Mouse (Mus musculus): ENCODE measurements around the gene Tmem132c.

Tmem132c gene

GRCm38 (mm10) chr5:127241136-127241924, at the start of gene Tmem132c:
Gene Tmem132c (plus strand): TSS chr5:127241808.
- peak in 1 of 2 experiments; percentile 23 for DNase-seq (ENCODE audit: low spot score in 2 of 2)

- no peak for DNase-seq (ENCODE audit: low spot score in 2 of 2)
Observed at GRCm38 (mm10) chr5:127191881-127192280, 49.7 kb upstream of the Tmem132c start.

GRCm38 (mm10) chr5:127198850-127199249, 42.8 kb upstream of the Tmem132c start:
- no peak for DNase-seq (ENCODE audit: low spot score in 2 of 2)

DNA sequence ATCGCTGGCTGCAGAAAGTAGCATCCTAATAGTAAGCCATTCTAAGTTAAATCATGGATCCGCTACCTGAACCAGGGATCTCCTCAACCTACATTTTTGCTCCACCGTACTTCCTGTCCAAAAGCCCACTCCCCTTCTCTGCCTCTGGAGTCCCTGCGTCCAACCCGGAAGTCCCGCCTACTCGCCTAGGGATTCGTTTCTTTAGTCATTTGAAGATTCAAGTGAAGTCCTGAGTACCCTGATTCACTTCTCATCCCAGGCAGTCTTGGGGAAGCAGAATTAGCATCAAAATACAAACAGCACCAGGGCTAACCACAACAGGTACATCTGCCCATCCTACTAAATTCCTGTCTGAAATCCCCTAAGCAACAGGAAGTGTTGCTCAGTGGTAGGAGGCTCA, 36.7 kb upstream of the Tmem132c start:
- DNase-seq (ENCODE audit: low spot score in 2 of 2) = no peak

DNA sequence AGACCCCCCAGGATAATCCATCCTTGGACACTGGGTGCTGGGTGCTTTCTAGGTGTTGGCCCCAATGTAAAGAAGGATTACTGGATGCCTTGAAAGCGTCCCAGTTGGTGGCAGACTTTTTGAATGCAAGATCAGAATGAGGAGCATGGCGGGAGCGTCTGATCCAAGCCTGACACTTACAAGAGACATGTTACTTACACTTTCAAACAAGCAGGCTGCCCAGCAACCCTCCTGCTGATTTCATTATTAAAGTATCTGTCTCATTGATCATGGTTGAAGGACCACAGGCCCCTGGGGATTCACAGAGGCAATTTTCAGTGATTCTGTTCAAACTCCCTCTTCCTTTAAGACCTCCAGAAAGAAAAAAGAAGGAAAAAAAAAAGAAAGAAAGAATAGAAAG, 25.2 kb upstream of the Tmem132c start:
- no peak for DNase-seq (ENCODE audit: low spot score in 2 of 2)

DNA sequence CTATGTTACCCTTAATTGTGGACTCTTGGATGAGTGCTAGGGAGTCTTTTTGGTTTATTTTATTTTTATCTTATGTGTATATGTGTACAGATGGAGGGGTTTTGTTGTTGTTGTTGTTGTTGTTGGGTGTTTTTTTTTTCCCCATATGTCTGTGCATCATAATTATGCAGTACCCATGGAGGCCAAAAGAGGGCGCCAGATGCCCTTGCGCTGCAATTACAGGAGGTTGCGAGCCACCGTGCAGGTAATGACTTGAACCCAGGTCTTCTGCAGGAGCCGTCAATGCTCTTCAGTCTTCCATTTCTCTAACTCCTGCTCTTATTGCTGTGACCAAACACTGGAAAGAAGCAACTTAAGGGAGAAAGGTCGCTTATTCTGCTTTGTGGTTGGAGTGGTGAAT, 23.9 kb upstream of the Tmem132c start:
- DNase-seq (ENCODE audit: low spot score in 2 of 2) = no peak

DNA sequence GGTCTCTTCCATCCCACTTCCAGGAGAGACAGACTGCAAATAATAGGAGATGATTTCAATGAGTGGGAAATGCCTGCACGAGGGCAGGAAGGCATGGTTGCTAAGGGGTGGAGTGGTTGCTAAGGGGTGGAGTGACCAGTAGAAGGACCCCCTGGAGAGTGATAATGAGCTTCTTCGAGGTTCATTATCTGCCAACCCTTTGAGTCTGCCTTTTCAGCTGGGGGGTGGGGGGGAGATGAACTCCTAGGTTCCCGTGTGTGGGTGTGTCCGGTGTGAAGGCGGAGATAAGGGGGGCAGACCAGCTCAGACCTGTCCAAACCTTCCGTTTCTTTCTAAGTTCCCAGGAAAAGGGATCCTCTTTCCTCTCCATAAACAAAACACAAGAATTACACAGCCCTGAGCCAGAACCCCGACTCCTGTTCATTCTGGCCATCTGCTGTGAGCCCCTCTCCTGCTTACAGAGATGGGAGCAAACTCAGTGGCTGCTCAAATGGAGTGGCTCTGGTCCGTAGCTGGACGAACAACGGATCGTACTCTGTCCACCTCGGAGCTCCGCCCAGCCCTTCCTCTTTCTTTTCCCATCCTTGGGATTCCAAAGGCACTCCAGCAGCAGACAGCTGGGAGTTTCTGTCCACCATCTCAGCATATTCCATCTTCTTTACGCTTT, 13.5 kb upstream of the Tmem132c start:
- no peak for DNase-seq (ENCODE audit: low spot score in 2 of 2)

- DNase-seq (ENCODE audit: low spot score in 2 of 2) = no peak
Observed at GRCm38 (mm10) chr5:127234715-127235114, 6.9 kb upstream of the Tmem132c start.

DNA sequence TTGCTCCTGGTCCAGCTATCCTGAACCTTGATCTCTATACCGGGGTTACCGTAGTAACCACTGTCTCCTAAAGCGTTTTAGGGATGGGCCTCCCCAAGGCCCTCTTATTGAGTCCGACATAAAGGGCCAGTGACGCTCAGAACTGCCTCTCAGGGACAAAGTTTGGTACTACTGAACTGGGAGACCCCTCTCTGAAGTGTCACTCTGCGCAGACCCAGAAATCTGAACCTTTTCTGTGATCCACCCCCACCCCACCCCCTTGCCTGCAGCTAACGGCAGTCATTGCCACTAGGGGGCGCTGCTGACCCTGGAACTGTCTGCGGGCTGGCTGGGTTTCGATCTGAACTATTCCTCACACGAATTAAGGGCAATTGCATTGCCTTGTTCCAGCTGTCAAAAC, 6.4 kb upstream of the Tmem132c start:
- DNase-seq (ENCODE audit: low spot score in 2 of 2) = peak in 1 of 2 experiments; percentile 44

GRCm38 (mm10) chr5:127239706-127240105, 1.9 kb upstream of the Tmem132c start:
- no peak for DNase-seq (ENCODE audit: low spot score in 2 of 2)

DNA sequence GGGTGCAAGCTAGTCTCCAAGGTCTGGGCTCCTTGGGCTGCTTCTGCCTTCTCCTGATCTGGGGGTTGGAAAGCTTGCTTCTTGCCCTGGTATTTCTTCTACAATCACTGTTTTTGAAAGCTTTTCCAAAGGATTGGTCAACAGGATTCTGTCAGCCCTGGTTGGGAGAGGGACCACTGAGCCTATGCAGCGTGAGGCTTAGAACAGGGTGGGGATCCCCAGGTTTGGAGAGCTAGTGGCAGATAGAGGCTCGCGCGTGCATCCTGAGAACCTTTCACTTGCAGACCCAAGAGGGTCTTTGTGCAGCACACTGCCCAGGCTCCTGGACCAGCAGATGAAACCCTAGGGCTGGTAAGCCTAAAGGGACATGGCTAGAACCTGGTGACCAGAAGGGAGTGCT, 962 bp upstream of the Tmem132c start:
- DNase-seq (ENCODE audit: low spot score in 2 of 2) = no peak

DNA sequence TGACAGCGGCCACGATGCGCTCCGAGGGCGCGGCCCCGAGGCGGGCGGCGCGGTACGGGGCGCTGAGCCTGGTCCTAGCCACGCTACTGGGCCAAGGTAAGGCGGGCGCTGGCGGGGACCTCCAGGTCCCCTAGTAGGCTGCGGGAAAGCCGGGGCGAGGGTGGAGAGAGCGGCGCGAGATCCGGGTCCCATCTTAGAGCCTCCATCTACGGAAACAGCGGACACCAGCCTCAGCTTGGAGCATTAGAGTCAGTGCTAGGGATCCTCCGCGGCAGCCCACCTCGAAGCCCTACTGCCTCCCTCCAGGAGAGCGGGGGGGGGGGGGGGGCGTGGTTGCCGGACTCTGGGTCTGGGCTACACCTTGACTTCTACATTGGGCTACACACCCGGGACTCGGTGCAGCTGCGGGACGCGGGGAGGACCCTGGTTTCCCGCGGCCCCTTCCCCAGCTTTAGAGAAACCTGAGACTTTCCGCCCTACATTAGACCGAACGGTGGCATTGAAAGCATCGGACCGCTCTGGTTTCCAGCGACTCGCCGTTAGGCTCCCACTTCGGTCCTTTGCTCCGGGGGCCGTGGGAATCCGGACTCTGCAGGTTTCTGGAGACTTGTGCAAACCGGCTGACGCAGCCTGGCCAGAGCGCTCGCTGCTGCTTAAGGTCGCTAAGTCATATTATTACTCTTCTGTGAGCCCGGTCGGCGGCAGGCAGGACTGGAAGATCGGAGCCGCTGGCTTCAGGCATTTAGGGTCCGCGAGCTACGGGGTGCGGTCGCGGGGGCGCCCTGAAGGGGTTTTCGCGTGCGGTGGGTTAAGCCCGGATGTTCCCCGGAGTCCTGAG, 536 bp downstream of the Tmem132c start:
- no peak for DNase-seq (ENCODE audit: low spot score in 2 of 2)

GRCm38 (mm10) chr5:127242763-127243160, 1.2 kb downstream of the Tmem132c start:
- no peak for DNase-seq (ENCODE audit: low spot score in 2 of 2)

DNA sequence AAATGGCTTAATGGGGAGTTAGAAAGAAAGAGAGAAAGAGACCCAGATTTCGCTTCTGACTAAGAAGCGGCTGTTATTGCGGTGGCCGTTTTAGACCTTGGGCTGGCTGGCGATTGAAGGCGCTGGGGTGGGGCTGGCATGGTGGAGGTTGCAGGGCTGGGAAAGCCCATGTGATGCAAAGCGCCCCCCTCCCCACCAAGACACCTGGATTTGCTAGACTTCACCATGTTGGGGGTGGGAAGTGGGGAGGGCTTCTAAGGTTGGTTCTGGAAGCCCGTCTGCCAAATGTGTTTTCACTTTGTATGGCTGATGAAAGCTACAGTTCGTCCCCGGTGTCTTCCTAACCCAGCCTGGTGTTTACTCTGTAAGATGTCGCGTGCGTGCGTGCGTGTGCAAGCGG, 1.6 kb downstream of the Tmem132c start:
- DNase-seq (ENCODE audit: low spot score in 2 of 2) = no peak

DNA sequence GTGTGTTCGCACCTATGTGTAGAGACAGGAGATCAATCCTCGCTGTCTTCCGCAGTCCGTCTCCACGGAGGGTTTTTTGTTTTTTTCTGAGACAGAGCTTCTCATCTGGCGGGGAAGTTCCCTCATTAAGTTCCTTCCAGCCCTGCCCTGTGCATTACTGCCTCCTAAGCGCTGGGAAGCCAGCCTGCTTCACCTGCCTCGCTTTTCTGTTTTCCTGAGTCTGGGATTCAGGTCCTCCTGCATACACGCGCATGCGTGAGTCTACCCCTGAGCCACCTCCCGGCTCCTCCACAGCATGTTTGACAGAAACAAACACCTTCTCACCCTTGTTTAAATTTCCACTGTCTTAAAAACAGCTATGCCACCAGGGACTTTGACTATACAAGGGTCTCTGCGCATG, 2.0 kb downstream of the Tmem132c start:
- no peak for DNase-seq (ENCODE audit: low spot score in 2 of 2)

- DNase-seq (ENCODE audit: low spot score in 2 of 2) = no peak
Observed at GRCm38 (mm10) chr5:127253263-127253662, 11.7 kb downstream of the Tmem132c start.

GRCm38 (mm10) chr5:127256947-127257610, 15.5 kb downstream of the Tmem132c start:
- no peak for DNase-seq (ENCODE audit: low spot score in 2 of 2)

- no peak for DNase-seq (ENCODE audit: low spot score in 2 of 2)
Observed at GRCm38 (mm10) chr5:127262136-127262535, 20.5 kb downstream of the Tmem132c start.

DNA sequence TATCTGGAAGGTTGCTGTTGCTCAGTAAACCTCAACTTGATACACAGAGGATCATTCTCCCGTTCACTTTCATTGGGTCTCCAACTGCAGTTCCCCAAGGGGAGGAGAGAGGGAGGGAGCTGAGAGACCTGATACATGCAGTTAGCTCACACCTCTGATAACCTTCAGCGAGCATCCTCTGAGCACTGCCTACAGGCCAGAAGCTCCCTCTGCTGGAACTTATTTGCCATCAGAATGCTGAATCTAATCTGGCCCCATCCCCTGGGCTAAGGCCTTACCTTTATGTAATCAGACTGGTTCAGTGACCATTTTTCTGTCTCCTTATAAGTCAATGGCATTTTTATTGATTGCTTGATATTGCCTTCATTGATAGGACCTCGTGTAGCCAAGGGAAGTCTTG, 29.5 kb downstream of the Tmem132c start:
- no peak for DNase-seq (ENCODE audit: low spot score in 2 of 2)

GRCm38 (mm10) chr5:127279462-127279861, 37.9 kb downstream of the Tmem132c start:
- no peak for DNase-seq (ENCODE audit: low spot score in 2 of 2)

- no peak for DNase-seq (ENCODE audit: low spot score in 2 of 2)
Observed at GRCm38 (mm10) chr5:127281186-127281585, 39.6 kb downstream of the Tmem132c start.
